Mouse (Mus musculus) mature B cell (primary cell): ENCODE data around the gene Cdhr4.

Experiments used
- in situ Hi-C: fragments of 300-500 bp; cut with MboI; formaldehyde crosslinking; loops from 2 replicates; pipeline ENCODE4 v1.14.3; 2019

Gene Cdhr4

DNA sequence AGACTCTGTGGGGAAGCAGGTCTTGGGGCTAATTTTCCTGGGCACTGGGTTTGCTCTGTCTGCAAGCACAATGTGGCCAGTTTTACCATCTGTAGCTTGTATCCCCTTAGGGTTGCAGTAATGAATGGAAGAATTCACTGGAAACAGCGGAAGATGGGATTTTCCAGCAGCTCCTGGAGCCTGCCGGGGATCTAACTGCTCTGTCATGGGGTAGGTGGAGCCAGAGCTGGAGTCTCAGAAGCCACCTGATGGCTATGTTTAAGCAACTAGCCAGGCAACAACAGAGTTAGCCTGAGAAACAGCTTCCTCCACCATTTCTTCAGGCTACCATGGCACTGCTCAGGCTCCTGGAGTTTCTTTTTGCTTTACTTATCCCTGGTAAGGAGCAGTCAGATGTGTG, at the start of gene Cdhr4:
Gene Cdhr4, plus strand, starts transcription at position 301 of the 400 bp plus-strand sequence.
- in situ Hi-C loops, result no loop called here

DNA sequence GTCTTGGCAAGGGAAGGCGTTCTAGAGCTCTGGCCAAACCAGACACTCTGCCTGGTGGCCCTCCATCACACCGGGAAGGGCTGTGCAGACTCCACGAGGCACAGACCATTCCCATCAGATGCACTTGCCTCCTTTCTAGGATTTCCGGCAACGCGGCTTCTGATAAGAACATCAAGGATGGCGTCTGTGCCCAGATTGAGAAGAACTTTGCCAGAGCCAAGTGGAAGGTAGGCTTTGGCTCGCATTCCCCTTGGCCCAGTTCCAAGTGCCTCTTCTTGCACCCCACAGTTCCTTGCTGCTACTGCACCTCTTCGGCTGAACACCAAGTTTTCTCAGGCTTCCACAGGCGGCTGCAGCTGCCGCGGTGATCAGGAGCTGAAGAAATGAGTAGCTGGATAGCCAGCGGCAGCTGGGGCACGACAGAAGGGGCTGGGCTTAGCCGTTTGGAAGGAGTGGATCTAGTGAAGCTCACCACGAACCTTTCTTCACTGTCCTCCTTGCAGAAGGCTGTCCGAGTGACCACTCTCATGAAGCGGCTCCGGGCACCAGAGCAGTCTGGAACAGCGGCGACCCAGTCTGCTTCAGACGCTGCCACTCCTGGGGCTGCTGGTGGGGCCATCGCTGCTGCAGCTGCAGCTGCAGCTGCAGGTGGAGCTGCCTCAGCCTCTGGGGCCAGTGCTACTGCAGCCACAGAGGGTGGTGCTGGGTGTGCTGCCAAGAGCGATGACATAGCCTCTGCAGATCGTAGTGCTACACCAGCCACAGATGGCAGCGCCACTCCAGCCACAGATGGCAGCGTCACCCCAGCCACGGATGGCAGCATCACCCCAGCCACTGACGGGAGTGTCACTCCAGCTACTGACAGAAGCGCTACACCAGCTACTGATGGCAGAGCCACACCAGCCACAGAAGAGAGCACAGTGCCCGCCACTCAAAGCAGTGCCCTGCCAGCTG, 44.8 kb upstream of the Cdhr4 start:
- in situ Hi-C loops, result no loop called here

DNA sequence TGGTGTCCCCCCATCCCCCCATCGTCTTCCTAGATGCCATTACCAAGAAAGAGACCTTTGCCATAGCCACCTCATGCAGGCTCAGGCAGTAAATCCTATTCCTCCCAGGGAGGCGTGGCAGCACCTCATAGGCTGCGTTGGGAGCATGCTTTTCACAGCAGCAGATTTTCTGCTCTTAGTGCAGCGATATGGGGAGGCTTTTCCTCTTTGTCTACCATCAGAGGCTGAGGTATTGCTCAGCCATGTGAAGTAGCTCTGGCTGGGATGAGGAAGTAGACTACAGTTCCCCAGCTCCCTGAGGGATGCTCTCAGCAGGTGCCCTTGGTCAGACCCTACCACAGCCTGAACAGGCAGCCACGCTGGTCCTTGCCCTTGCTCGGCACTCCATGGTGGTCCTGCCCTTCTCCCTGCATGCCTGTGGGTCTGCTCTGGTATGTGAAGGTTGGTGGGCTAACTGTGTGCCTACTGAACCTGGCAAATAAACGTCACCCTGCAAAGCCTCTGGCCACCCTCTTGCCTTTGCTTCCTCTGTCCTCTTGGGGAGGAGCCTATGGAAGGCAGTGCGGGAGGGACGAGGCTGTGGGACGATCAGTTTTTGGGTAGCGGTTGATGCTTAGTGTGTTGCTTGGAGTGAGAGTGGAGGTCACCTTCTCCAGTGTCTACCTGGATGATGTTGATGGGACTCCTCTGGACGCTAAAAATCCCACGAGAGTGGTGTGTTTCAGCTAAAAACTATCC, 42.9 kb upstream of the Cdhr4 start:
- in situ Hi-C loops, result no loop called here

DNA sequence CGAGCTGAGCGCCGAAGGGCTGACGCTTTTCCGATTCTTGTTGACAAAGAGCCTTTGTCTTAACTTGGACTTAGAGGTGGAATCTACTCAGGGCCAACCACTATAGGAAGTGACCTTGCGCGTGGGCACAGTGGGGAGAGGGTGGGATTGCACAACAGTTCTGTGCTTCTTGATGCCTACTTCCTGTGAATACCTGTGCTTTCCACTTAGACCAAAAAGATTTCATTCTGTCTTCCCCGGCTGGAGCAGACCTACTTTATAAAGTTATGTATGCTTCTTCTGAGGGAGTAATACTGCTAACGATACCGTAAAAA, 42.4 kb upstream of the Cdhr4 start, which contains the start of gene Traip:
Gene Traip, plus strand, starts transcription at position 215 of the 314 bp plus-strand sequence.
- in situ Hi-C loops, result no loop called here

DNA sequence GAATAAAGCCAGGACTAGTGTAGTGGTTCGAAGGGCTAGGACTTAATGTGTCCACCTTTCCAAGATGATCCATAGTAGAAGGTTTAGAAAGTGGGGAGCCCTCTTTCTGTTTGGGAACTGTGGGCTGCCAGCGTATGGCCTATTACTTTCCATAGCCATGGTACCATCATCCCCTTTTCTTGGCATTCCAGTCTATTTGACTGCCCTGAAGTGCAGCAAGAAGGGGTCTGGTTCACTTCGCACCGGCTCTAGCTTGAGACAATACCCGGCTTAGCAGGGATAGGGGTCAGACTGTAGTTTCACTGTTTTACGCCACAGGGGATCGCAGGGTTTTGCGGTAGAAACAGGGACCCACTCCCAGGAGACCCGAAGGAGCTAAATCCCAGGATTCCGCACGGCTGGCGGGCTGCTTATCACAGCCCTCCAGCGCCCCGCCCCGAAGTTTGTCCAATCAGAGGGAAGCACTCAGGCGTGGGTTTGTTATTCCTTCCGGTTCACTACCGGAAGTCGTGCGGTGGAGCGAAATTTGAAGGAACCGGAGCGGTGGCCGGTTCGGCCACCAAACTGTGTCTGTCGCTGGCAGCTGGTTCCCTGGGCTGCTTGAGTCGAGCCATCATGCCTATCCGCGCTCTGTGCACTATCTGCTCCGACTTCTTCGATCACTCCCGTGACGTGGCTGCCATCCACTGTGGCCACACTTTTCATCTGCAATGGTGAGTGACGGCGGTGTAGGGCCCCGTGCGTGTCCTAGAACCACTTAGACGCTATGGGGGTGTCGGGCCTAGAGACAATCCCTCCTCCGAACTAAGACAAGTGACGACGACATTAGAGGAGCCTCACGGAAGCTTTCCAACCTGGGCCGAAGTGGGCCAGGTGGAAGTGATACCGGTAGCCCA, 41.6 kb upstream of the Cdhr4 start:
- in situ Hi-C loops, result no loop called here

DNA sequence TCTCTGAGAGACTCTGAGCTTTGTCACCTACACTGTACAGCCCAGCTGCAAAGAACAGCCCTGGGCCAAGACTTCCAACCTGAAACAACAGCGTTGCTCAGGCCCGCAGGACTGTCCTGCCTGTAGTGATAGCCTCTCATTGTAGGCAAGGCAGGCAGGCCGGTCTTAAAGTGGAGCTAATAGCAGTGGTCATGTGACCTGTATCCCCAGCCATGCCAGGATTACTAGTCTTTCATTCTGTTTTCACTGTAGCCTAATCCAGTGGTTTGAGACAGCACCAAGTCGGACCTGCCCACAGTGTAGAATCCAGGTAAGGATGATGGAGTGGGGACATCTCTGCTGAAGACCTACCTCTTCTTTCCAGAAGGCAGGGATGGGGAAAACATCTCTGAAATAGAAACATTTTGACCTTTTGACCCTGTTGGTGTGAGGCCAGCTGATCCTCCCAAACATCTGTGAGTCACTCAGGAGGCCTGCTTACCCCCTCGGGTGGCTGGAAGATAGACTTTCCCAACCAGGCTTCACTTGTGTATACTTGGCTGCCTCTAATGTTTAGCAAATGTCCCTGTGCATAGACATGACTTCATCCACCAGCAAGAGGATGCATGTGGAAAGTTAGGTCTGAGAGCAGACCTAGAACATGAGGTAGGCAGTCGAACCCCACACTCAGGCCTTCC, 36.5 kb upstream of the Cdhr4 start:
- in situ Hi-C loops, result no loop called here

DNA sequence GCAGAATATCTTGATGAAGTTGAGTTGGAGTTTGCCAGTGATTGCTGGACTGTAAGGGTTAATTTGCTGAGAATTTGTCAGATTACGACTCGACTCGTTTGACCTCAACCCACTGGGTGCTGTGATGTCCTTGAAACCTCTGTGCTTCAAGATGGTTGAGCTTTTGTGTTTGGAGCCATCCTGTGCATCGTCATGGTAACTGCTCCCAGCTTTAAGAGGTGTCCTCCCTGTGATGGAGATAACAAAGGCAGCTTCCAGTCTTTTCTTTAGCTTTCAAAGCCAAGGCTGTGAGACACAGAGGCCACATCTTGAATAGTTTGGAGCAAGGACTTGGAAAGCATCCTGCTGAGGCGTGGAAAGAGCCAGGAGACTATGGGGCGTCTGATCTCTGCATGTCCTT, 35.2 kb upstream of the Cdhr4 start:
- in situ Hi-C loops, result no loop called here

GRCm38 (mm10) chr9:107959896-107960295, 32.4 kb upstream of the Cdhr4 start:
- in situ Hi-C loops, result no loop called here

- in situ Hi-C loops, result no loop called here
Observed at GRCm38 (mm10) chr9:107960928-107961327, 31.4 kb upstream of the Cdhr4 start.

GRCm38 (mm10) chr9:107961351-107961762, 30.9 kb upstream of the Cdhr4 start:
- in situ Hi-C loops, result no loop called here

DNA sequence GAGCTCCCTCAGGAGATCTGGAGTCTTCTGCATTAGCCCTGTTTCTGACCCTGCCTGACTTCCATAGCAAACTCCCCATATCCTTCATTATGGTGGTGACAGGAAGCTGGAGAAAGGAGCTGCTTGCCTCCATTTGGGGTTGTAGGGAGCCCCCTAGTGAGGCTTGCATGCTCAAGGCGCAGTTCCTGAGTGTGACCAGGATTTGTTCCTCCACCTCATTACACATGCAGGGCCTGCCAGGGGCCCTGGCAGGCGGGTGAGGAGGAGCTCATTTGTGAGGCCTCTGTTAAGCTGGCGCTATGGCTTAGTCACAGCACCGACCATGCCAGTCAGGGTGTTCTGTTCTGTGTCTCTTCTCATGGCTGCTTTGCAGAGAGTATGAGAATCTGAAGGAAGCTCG, 30.4 kb upstream of the Cdhr4 start:
- in situ Hi-C loops, result no loop called here

- in situ Hi-C loops, result no loop called here
Observed at GRCm38 (mm10) chr9:107962916-107963315, 29.4 kb upstream of the Cdhr4 start.

DNA sequence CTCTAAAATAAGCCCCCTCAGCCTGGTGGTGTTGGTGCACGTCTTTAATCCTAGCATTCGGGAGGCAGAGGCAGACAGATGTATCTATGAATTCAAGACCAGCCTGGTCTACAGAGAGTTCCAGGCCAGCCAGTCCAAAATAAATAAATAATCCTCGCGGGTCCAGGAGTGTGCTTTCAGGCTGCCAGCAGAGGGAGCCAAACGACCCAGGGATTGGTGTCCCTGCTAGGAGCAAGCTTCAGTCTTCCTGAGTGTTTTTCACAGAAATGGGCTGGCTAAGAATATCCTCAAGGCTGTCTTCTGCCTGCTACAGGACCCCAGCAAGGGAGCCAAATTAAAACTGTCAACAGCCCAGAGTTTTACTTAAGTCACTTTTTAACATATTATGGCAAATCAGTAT, 28.6 kb upstream of the Cdhr4 start:
- in situ Hi-C loops, result no loop called here

DNA sequence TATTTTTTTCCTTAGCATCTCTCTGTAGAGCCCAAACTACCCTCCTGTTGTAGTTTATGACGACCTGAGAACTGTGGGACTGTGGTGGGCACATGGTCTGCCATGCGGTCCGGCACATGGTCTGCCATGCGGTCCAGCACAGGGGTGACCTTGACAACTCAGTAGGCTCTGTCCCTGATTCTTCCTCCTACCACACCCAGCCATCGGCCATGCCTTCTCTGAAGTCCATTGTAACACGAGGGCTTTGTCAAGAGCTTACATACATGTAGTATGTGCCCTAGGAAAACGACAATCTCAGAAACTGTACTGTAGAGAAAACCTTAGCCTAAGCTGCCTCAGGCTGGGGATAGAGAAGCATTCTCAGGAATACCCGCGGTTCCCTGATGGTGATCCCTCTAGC, 27.6 kb upstream of the Cdhr4 start:
- in situ Hi-C loops, result no loop called here

DNA sequence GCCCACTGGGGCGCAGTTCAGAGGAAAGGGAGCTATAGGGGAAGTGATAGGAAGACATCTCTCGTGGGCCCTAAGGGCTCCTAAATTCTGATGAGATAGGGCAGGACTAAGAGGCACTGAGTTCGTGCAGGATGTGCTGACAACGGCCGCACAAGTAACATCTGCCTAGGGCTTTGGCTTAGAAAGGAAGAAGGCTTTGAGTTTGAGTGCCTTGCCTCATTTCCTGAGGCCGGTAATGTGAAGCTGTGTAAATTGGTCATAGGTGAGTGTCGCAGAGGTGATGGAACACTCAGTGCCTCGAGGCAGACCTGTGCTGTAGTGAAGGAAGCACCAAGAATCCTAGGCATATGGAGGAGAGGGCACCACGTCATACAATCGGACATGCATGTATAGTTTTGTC, 25.6 kb upstream of the Cdhr4 start:
- in situ Hi-C loops, result no loop called here

DNA sequence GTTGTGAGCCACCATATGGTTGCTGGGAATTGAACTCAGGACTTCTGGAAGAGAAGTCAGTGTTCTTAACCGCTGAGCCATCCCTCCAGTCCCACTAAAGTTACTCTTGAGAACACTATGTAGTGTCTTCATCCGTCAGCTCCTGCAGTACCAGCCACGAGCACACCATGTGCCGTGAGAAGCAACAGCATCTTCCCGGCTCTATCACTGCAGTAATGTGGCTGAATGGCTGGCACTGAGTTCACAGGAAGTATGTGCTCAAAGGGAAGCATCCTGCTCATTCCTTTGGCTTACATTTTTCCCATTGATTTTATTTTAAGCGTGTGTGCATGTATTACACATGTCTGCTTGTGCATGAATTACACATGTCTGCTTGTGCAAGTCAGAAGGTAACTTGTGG, 24.9 kb upstream of the Cdhr4 start:
- in situ Hi-C loops, result no loop called here

DNA sequence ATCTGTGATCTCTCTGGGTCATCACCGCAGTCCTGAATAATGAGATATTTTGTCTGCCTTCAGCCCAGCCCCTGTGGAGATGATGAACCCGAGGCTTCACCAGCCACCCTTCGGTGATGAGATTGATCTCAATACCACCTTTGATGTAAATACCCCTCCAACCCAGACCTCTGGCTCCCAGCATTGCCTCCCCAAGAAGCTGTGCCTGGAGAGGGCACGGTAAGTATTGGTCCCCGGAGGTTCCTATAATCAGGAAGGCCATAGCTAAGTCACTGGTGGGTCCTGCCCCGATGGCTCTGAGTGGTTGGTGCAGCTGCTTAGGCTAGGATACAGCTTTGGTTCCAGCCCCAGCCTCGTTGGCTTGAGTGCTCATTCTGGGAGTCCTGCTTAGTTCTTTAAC, 23.8 kb upstream of the Cdhr4 start:
- in situ Hi-C loops, result no loop called here

DNA sequence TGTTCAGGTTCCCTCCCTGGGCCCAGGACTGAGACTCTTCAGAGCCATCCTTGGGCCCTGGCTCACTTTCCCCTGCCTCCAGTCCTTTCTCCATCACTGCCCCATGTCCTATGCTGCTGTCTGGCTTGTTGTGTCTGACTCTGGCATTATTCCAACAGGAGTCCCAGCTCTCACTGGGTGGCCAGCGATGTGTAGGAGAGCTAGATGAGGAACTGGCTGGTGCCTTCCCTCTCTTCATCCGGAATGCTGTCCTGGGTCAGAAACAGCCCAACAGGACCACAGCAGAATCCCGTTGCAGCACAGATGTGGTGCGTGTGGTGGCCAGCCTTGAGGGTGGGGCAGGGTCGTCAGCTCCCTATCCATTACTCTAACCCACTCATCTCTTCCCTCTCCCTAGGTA, 22.0 kb upstream of the Cdhr4 start:
- in situ Hi-C loops, result no loop called here

DNA sequence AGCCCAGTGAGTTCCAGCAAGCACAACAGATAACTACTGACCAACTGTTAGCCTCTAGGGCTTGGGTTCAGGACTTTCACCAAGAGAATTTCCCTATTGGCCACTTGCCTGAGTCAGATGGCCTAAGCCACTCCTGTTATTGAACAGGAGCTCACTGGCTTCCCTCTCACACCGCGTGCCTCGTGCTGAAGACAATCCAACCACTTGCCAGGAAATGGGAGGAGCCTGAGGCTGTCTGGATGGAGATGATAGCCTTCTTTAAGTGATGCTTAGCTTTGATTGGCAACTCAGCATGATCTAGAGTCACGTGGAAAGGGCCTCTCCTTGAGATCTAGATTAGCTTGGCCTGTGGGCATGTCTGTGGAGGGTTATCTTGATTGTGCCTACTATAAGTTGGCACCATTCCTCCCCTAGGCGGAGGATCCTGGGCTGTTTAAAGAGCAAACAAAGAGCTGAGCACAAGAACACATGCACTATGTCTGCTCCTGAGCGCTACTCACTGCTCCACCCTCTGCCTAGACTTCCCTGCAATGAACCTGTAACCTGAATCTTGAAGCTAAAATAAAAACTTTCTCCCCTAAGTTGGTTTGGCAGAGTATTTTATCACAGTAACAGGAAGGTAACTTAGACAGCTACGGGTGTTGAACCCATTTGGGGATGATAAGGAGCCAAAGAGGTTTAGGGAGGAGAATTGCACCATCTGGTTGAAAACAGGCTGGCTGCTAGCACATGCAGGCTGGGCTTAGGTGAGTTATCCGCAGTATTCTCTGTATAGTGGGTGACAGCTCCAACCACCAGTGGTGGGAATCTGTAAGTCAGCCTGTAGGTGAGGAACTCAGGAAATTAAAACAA, 20.4 kb upstream of the Cdhr4 start:
- in situ Hi-C loops, result no loop called here

- in situ Hi-C loops, result no loop called here
Observed at GRCm38 (mm10) chr9:107974491-107975171, 17.7 kb upstream of the Cdhr4 start.
